Mouse (Mus musculus): ENCODE measurements around the gene Camk2g. TPM values are rescaled to one million over a fixed set of nuclear protein-coding genes. Genes with fewer than 3 reads are reported as not detected.

Gene Camk2g
- polyA plus RNA-seq, 1 experiment from 2014 or later, result 50.2 TPM

- Histone ChIP-seq H3K4me2 (replicated peaks; ENCODE audit: low read depth, low read length) (no peak overlapping the region), H3K9ac (ENCODE audit: low read depth, low read length) (no peak overlapping the region), H3K27me3 (ENCODE audit: control insufficient read depth, insufficient read depth, low read length) (no peaks in the 10 kb centered on the region), H3K4me1 (ENCODE audit: control insufficient read depth, insufficient read depth, low read length) (peaks cover 20% of the 10 kb centered on the region), H3K4me3 (ENCODE audit: low read length) (no peak overlapping the region), H3K36me3 (ENCODE audit: control insufficient read depth, insufficient read depth, low read length) (peaks cover 56% of the 10 kb centered on the region), H3K9me3 (ENCODE audit: control insufficient read depth, low read length) (no peaks in the 10 kb centered on the region), H3K27ac (ENCODE audit: low read depth, low read length) (no peak overlapping the region; the same call in 1 of the 2 replicates)
- peak; percentile 36; the same call in 1 of the 2 replicates for ATAC-seq (ENCODE audit: low FRiP score, low TSS enrichment)
- WGBS, result 58% methylated on average over 7 of the region's 7 CpGs
Measured at GRCm38 (mm10) chr14:20784708-20785107, 9.2 kb downstream of the Camk2g start.

- 90% methylated on average over 6 of the region's 6 CpGs for WGBS
- no peak for ATAC-seq (ENCODE audit: low FRiP score, low TSS enrichment)
Measured at GRCm38 (mm10) chr14:20783526-20783925, 10.4 kb downstream of the Camk2g start.

GRCm38 (mm10) chr14:20782860-20783259 lies 11.0 kb downstream of the Camk2g start:
- Histone ChIP-seq H3K4me2 (replicated peaks; ENCODE audit: low read depth, low read length) (no peak overlapping the region), H3K9ac (ENCODE audit: low read depth, low read length) (no peak overlapping the region), H3K4me1 (ENCODE audit: control insufficient read depth, insufficient read depth, low read length) (peaks cover 20% of the 10 kb centered on the region), H3K27ac (ENCODE audit: low read depth, low read length) (no peak overlapping the region), H3K27me3 (ENCODE audit: control insufficient read depth, insufficient read depth, low read length) (no peaks in the 10 kb centered on the region), H3K9me3 (ENCODE audit: control insufficient read depth, low read length) (no peaks in the 10 kb centered on the region), H3K4me3 (ENCODE audit: low read length) (no peak overlapping the region), H3K36me3 (ENCODE audit: control insufficient read depth, insufficient read depth, low read length) (peaks cover 53% of the 10 kb centered on the region)
- 82% methylated on average over 7 of the region's 7 CpGs for WGBS
- ATAC-seq (ENCODE audit: low FRiP score, low TSS enrichment), result no peak

More at GRCm38 (mm10) chr14:20783526-20783925, 10.4 kb downstream of the Camk2g start:
- no peaks in the 10 kb centered on the region for H3K9me3 ChIP-seq (ENCODE audit: control insufficient read depth, low read length)
- no peak overlapping the region for H3K4me2 ChIP-seq (replicated peaks; ENCODE audit: low read depth, low read length)
- H3K4me3 ChIP-seq (ENCODE audit: low read length), result no peak overlapping the region
- no peak overlapping the region for H3K27ac ChIP-seq (ENCODE audit: low read depth, low read length)
- peaks cover 54% of the 10 kb centered on the region for H3K36me3 ChIP-seq (ENCODE audit: control insufficient read depth, insufficient read depth, low read length)
- H3K9ac ChIP-seq (ENCODE audit: low read depth, low read length), result no peak overlapping the region
- H3K4me1 ChIP-seq (ENCODE audit: control insufficient read depth, insufficient read depth, low read length), result peaks cover 20% of the 10 kb centered on the region
- no peaks in the 10 kb centered on the region for H3K27me3 ChIP-seq (ENCODE audit: control insufficient read depth, insufficient read depth, low read length)

- Histone ChIP-seq H3K27me3 (ENCODE audit: control insufficient read depth, insufficient read depth, low read length) (no peaks in the 10 kb centered on the region), H3K27ac (ENCODE audit: low read depth, low read length) (no peak overlapping the region), H3K4me2 (replicated peaks; ENCODE audit: low read depth, low read length) (no peak overlapping the region), H3K36me3 (ENCODE audit: control insufficient read depth, insufficient read depth, low read length) (peaks cover 34% of the 10 kb centered on the region), H3K4me3 (ENCODE audit: low read length) (no peak overlapping the region), H3K9me3 (ENCODE audit: control insufficient read depth, low read length) (no peaks in the 10 kb centered on the region), H3K9ac (ENCODE audit: low read depth, low read length) (no peak overlapping the region), H3K4me1 (ENCODE audit: control insufficient read depth, insufficient read depth, low read length) (peaks cover 9% of the 10 kb centered on the region; the same call in 1 of the 2 replicates)
- WGBS, result 90% methylated on average over 8 of the region's 8 CpGs
- ATAC-seq (ENCODE audit: low FRiP score, low TSS enrichment), result no peak
Measured at GRCm38 (mm10) chr14:20780217-20780616, 13.7 kb downstream of the Camk2g start.

GRCm38 (mm10) chr14:20778496-20778895 lies 15.4 kb downstream of the Camk2g start:
- ATAC-seq (ENCODE audit: low FRiP score, low TSS enrichment), result no peak
- no peak overlapping the region for H3K4me3 ChIP-seq (ENCODE audit: low read length)
- H3K4me2 ChIP-seq (replicated peaks; ENCODE audit: low read depth, low read length), result no peak overlapping the region
- WGBS, result 95% methylated on average over 8 of the region's 8 CpGs
- peaks cover 25% of the 10 kb centered on the region for H3K36me3 ChIP-seq (ENCODE audit: control insufficient read depth, insufficient read depth, low read length)
- no peak overlapping the region for H3K9ac ChIP-seq (ENCODE audit: low read depth, low read length)
- no peak overlapping the region for H3K27ac ChIP-seq (ENCODE audit: low read depth, low read length)
- H3K4me1 ChIP-seq (ENCODE audit: control insufficient read depth, insufficient read depth, low read length), result peaks cover 20% of the 10 kb centered on the region
- H3K9me3 ChIP-seq (ENCODE audit: control insufficient read depth, low read length), result no peaks in the 10 kb centered on the region
- no peaks in the 10 kb centered on the region for H3K27me3 ChIP-seq (ENCODE audit: control insufficient read depth, insufficient read depth, low read length)

GRCm38 (mm10) chr14:20775661-20776060 lies 18.2 kb downstream of the Camk2g start:
- H3K9me3 ChIP-seq (ENCODE audit: control insufficient read depth, low read length), result no peaks in the 10 kb centered on the region
- no peak overlapping the region for H3K4me2 ChIP-seq (replicated peaks; ENCODE audit: low read depth, low read length)
- peak overlapping the region; percentile 6; the same call in 1 of the 2 replicates for H3K27ac ChIP-seq (ENCODE audit: low read depth, low read length)
- WGBS, result 25% methylated on average over 6 of the region's 6 CpGs
- no peak overlapping the region for H3K4me3 ChIP-seq (ENCODE audit: low read length)
- ATAC-seq (ENCODE audit: low FRiP score, low TSS enrichment), result no peak
- H3K27me3 ChIP-seq (ENCODE audit: control insufficient read depth, insufficient read depth, low read length), result no peaks in the 10 kb centered on the region
- peaks cover 20% of the 10 kb centered on the region for H3K4me1 ChIP-seq (ENCODE audit: control insufficient read depth, insufficient read depth, low read length)
- peaks cover 19% of the 10 kb centered on the region for H3K36me3 ChIP-seq (ENCODE audit: control insufficient read depth, insufficient read depth, low read length)
- no peak overlapping the region for H3K9ac ChIP-seq (ENCODE audit: low read depth, low read length)

- Histone ChIP-seq H3K9ac (ENCODE audit: low read depth, low read length) (no peak overlapping the region), H3K27me3 (ENCODE audit: control insufficient read depth, insufficient read depth, low read length) (no peaks in the 10 kb centered on the region), H3K36me3 (ENCODE audit: control insufficient read depth, insufficient read depth, low read length) (peaks cover 29% of the 10 kb centered on the region), H3K4me1 (ENCODE audit: control insufficient read depth, insufficient read depth, low read length) (peaks cover 20% of the 10 kb centered on the region), H3K27ac (ENCODE audit: low read depth, low read length) (no peak overlapping the region), H3K4me3 (ENCODE audit: low read length) (no peak overlapping the region), H3K9me3 (ENCODE audit: control insufficient read depth, low read length) (no peaks in the 10 kb centered on the region), H3K4me2 (replicated peaks; ENCODE audit: low read depth, low read length) (no peak overlapping the region)
- 59% methylated on average over 3 of the region's 3 CpGs for WGBS
- ATAC-seq (ENCODE audit: low FRiP score, low TSS enrichment), result peak; percentile 28; the same call in 1 of the 2 replicates
Measured at GRCm38 (mm10) chr14:20773410-20773809, 20.5 kb downstream of the Camk2g start.

- Histone ChIP-seq H3K4me2 (replicated peaks; ENCODE audit: low read depth, low read length) (no peak overlapping the region), H3K4me1 (ENCODE audit: control insufficient read depth, insufficient read depth, low read length) (peaks cover 20% of the 10 kb centered on the region), H3K27me3 (ENCODE audit: control insufficient read depth, insufficient read depth, low read length) (no peaks in the 10 kb centered on the region), H3K9ac (ENCODE audit: low read depth, low read length) (no peak overlapping the region), H3K27ac (ENCODE audit: low read depth, low read length) (no peak overlapping the region), H3K4me3 (ENCODE audit: low read length) (no peak overlapping the region), H3K36me3 (ENCODE audit: control insufficient read depth, insufficient read depth, low read length) (peaks cover 29% of the 10 kb centered on the region), H3K9me3 (ENCODE audit: control insufficient read depth, low read length) (no peaks in the 10 kb centered on the region)
- 76% methylated on average over 6 of the region's 6 CpGs for WGBS
- ATAC-seq (ENCODE audit: low FRiP score, low TSS enrichment), result no peak
Measured at GRCm38 (mm10) chr14:20772808-20773207, 21.1 kb downstream of the Camk2g start.

- Histone ChIP-seq H3K9ac (ENCODE audit: low read depth, low read length) (no peak overlapping the region), H3K4me1 (ENCODE audit: control insufficient read depth, insufficient read depth, low read length) (peaks cover 20% of the 10 kb centered on the region), H3K4me2 (replicated peaks; ENCODE audit: low read depth, low read length) (no peak overlapping the region), H3K4me3 (ENCODE audit: low read length) (no peak overlapping the region), H3K27me3 (ENCODE audit: control insufficient read depth, insufficient read depth, low read length) (no peaks in the 10 kb centered on the region), H3K9me3 (ENCODE audit: control insufficient read depth, low read length) (no peaks in the 10 kb centered on the region), H3K36me3 (ENCODE audit: control insufficient read depth, insufficient read depth, low read length) (peaks cover 32% of the 10 kb centered on the region), H3K27ac (ENCODE audit: low read depth, low read length) (no peak overlapping the region)
- 91% methylated on average over 3 of the region's 3 CpGs for WGBS
- no peak for ATAC-seq (ENCODE audit: low FRiP score, low TSS enrichment)
Measured at GRCm38 (mm10) chr14:20771941-20772340, 21.9 kb downstream of the Camk2g start.
